Mouse (Mus musculus): ENCODE results near the gene Mcf2l.

The Mcf2l gene

DNA sequence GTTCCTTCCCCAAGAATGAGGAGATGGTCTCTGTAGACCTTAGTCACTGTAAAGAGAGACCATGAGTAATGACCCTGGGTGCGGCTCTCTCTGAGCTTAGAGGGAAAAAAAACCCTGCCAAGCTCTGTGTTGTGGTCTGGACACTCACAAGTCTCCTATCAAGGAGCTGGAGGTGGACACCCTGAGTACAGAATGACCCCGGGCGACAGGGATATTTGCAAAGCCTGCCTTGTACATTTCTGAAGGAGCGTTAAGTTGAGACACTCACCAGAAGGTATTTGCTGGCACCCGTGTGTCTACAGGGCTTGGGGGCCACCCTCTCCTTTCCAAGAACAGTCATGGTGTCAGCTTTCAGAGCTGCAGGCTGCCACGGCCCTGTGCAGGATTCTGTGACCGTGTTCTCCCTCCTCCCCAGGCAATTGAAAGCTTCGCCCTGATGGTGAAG is 123.2 kb downstream of the Mcf2l start:
- peak; percentile 93 for DNase-seq

GRCm38 (mm10) chr8:12998331-12998730 is 124.7 kb downstream of the Mcf2l start:
- no peak for DNase-seq

- no peak for DNase-seq
Observed at GRCm38 (mm10) chr8:12999793-13000192, 126.2 kb downstream of the Mcf2l start.

DNA sequence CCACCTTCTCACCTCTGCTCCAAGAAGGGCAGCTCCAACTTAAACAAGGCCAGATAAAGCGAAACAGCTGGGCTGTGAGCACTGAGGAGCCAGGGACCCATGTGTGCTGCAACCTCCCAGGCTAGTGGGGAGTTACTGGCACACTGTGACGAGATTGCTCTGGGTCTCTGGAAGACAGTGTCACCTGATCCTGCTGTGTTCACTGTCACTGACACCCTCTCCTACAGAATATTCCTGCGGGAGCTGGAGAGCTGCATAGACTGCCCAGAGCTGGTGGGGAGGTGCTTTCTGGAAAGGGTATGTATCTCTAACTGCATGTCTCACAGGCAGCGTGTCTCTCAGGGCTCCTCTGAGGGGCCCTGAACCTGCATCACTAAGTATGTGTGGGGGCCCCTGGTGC is 133.9 kb downstream of the Mcf2l start:
- no peak for DNase-seq

DNA sequence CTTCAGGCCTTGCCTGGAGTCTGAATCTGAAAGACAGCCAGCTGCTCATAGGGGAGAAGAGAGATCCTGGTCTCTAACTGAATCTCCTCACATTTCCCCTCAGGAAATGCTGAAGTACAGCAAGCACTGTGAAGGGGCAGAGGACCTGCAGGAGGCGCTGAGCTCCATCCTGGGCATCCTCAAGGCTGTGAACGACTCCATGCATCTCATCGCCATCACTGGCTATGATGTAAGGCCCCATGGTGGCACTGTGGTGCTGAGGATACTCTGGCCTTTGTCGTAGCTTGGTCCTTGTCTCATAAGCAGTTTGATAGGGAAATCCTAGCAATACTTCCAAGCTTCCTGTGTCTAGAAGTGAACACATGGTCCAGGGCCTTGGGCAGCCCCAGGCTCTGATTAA is 136.7 kb downstream of the Mcf2l start:
- no peak for DNase-seq

DNA sequence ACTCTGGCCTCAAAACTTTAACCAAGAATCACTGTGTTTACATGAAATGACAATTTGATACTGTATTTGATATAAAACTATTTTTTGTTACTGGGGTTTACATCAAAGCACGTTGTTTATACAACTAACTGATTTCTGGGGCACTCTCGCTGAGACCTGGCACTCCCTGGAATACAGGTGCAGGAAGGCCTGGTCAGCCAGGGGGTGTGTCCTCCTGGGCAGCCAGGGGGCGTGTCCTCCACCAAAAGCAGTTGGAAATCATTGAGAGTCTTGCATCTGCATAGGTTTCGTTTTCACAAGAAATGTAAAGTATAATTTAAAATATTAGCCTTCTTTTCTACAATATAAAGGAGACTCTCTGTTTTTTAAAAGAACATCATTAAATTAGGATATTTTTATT is 146.0 kb downstream of the Mcf2l start:
- no peak for DNase-seq

GRCm38 (mm10) chr8:13021830-13022229 is 148.2 kb downstream of the Mcf2l start:
- no peak for DNase-seq

- DNase-seq, result no peak
Observed at GRCm38 (mm10) chr8:13025487-13026224, 152.1 kb downstream of the Mcf2l start, which contains the start of gene F7. TSS of gene F7 (plus strand) at chr8:13026034.

DNA sequence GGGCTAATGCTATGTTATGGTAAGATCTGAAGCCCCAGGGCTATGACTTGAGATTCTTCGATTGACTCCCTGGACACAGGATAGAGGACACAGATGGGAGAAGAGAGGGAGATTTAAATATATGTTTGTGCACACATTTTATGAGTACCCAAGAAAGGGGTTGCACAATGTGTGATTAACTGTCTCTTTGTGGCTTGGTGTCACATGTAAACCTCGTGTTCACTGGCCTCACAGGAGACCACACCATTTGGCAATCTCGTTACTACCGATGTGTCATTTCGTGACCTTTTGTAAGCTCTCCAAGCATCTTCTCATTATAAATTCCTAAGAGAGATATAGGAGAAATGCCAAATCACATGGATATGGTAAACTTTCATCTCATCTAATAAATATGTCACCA is 154.0 kb downstream of the Mcf2l start:
- no peak for DNase-seq

DNA sequence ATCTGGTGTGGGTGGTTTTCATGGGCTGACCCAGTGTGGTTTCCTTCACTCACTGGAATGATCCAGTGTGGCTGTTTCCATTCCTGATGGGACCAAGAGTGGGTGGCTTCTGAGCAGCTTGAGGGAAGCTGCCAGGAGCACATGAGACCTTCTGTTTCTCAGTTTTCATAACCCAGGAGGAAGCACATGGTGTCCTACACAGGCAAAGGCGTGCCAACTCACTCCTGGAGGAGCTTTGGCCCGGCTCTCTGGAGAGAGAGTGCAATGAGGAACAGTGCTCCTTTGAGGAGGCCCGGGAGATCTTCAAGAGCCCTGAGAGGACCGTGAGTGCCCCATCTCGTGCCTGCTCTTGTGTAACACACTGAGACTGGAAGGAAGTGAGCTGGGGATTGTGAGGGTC is 154.9 kb downstream of the Mcf2l start:
- no peak for DNase-seq

GRCm38 (mm10) chr8:13036346-13036812 is 162.8 kb downstream of the Mcf2l start:
- DNase-seq, result no peak

DNA sequence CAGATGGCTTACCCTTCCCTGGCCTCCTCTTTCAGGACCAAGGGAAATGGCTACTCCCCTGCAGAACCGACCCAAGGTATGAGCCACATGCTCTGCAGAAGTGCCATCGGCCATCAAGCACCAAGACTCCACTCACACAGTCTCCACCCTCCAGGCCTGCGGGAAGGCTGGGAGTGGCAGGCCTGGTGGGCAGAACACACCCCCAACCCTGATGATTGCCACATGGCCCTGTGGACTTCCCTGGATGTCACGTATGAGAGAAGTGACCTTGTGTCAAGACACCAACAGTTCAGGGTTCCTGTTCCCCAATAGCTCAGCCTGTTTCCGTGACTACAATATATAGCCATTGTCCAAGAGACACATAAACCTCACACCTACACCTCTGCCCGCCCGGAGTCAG is 163.4 kb downstream of the Mcf2l start, which contains the start of gene F10:
Gene F10, plus strand, starts transcription at position 294 of the 400 bp plus-strand sequence.
- no peak for DNase-seq

DNA sequence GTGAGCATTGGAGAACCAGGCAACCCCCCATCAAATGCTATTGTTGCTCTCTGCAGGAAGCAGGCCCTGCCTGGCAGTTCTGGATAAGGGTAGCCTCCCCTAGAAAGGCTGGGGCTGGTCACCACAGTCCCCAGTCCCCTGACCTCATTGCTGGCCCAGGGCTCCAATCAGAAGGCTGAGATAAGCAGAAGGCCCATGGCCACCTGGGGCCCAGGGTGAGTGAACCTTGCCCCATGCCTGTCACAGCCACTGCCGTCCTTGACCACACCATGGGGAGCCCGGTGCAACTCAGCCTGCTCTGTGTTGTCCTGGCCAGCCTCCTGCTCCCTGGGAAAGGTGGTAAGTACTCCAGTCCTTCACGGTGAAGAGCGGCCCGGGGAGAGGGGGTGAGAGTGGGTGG is 164.0 kb downstream of the Mcf2l start:
- DNase-seq, result no peak

DNA sequence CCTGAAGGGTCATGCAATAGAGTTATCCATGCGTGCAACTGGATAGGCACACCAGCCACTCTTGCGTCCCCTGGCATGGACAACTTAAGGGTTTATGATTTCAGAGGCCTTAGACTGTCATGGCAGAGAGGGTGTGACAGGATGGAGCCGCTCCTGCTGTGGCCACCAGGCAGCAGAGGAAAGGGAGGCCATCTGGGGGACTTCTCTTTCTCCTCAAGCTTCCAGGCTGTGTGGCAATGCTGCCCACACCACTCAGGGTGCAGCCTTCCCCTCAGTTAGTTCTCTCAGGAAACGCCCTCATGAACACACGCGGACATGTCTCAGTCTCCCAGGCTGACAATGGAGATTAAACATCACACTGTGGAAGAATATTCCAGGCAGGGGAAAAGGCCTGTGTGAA is 165.4 kb downstream of the Mcf2l start:
- no peak for DNase-seq

DNA sequence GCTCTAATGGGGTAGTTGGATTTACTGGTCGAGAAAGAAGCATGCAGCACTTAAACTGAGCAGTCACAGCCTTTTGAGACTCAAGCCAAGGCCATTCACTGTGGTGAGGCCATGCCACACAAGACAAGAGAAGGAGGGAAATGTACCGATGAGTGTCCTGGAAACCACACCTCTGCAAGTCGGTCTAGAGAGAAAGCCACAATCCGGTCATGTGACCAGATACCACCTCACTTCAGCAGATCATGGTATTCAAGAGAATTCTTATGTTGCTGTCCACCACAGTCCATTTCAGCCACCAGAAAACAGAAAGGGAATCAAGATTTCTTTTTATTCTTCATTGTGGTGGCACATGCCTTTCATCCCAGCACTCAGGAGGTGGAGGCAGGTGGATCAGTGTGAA is 167.9 kb downstream of the Mcf2l start:
- DNase-seq, result no peak

DNA sequence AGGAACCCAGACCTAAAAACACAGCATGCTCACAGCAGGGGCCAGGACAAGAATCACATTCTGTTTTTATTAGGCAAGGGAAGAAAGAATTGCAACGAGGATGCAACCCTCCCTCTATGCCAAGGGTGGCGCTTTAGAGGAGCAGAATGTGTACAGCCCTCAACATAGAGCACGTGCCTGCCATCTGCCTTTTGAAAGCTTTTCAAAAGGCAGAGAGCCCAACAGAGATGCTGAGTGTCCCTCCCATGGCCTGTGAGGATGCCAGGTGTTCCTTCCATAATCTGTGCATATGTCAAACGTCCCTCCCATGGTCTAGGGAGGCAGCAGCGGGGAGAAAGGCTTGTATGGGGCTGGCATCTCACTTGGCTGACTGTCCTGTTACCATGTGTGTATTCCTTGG is 174.0 kb downstream of the Mcf2l start:
- no peak for DNase-seq

DNA sequence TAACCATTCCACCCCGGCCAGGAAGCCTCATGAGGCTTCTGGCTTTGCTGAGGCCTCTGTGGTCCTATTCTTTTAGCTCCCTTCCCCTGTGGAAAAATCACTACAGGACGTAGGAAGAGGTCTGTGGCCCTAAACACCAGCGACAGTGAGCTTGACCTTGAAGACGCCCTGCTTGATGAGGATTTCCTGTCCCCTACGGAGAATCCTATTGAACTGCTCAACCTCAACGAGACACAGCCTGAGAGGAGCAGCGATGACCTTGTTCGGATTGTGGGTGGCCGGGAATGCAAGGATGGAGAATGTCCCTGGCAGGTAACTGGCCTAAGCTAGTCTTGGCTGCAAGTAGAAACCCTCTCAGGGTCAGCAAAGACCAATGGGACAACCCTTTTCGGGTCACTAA is 176.9 kb downstream of the Mcf2l start:
- DNase-seq, result no peak

GRCm38 (mm10) chr8:13057351-13057750 is 183.7 kb downstream of the Mcf2l start:
- no peak for DNase-seq

GRCm38 (mm10) chr8:13060441-13061150 is 187.0 kb downstream of the Mcf2l start, which contains the start of gene Proz:
TSS of gene Proz (plus strand) at chr8:13060914.
- no peak for DNase-seq

DNA sequence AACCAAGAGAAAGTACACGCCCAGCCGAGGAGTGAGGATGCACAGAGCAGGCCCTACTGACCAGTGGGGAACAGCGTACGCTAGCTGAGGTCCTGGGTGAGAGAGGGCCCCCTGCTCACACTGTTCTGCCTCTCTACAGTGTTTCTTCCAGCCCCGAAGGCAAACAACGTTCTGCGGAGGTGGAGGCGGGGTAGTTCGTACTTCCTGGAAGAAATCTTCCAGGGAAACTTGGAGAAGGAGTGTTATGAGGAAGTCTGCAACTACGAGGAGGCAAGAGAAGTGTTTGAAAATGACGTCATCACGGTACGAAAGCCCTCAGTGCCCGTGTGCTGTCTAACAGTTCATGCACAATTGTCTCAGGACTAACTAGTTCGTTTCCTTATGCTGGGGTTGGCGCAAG is 189.5 kb downstream of the Mcf2l start:
- no peak for DNase-seq
